Mouse (Mus musculus) spleen, adult 2 months (tissue): Measurements from ENCODE around the gene Dhx40. TPM values are rescaled to one million over a fixed set of nuclear protein-coding genes. Genes with fewer than 3 reads are reported as not detected.
"Not testable (repeated sequence)": the region's sequence is repeated elsewhere in the genome, so short reads cannot be mapped to it uniquely, and the experiment has no call there.

Experiments used
- DNase-seq, 2 experiments: peaks; one replicate each; pipeline versions ENCODE4 v3.0.0 to v3.0.0-alpha.2; 2012 to 2021; ENCODE audit warnings: low spot score in 2 of 2, low read depth in 1 of 2
- H3K27ac ChIP-seq: fragments of 200-500 bp; 2 replicates; pipeline ENCODE4 v1.5.1; 2012; ENCODE audit warnings: low read length, inconsistent platforms; ENCODE audit not compliant: insufficient read depth
- H3K27me3 ChIP-seq: fragments of 200-500 bp; 2 replicates; pipeline ENCODE4 v1.6.1; 2012; ENCODE audit warnings: mild to moderate bottlenecking, moderate library complexity, low read length, inconsistent platforms; ENCODE audit not compliant: control insufficient read depth, insufficient read depth
- H3K36me3 ChIP-seq: fragments of 200-500 bp; 2 replicates; pipeline ENCODE4 v1.6.1; 2012; ENCODE audit warnings: mild to moderate bottlenecking, low read length, inconsistent platforms; ENCODE audit not compliant: control insufficient read depth, insufficient read depth
- H3K4me1 ChIP-seq: fragments of 200-500 bp; 2 replicates; pipeline ENCODE4 v1.6.1; 2011; ENCODE audit warnings: inconsistent platforms; ENCODE audit not compliant: control insufficient read depth, insufficient read depth, insufficient read length
- H3K4me3 ChIP-seq: fragments of 200-500 bp; 2 replicates; pipeline ENCODE4 v1.5.1; 2011; ENCODE audit warnings: mild to moderate bottlenecking, inconsistent platforms; ENCODE audit not compliant: insufficient read depth, insufficient read length; ENCODE audit errors: extremely low read depth
- CTCF ChIP-seq: fragments of 200-500 bp; IDR thresholded peaks from 2 replicates; pipeline ENCODE4 v1.5.1; 2011; ENCODE audit warnings: mild to moderate bottlenecking, inconsistent platforms; ENCODE audit not compliant: insufficient read depth, insufficient read length, insufficient replicate concordance; ENCODE audit errors: extremely low read depth
- POLR2A ChIP-seq: fragments of 200-500 bp; IDR thresholded peaks from 2 replicates; pipeline ENCODE4 v1.6.1; 2011; ENCODE audit warnings: low read depth, low read length, inconsistent platforms
- WGBS: fragments of 180-500 bp; shearing (Covaris S2); methylation state at CpG from one replicate; pipeline ENCODE4 v1.1.7; 2018; 5-methylcytosine and 5-hydroxymethylcytosine counted together
- polyA plus RNA-seq: library from polyadenylated mRNA; depleted of rRNA; stranded (reverse); fragments of >200 nt; gene quantifications from 2 replicates; pipeline ENCODE4 v1.2.3, GENCODE M21; 2012

Dhx40 gene
- polyA plus RNA-seq, 1 experiment, result 2.4 TPM

- no peaks in the 10 kb centered on the region for H3K27me3 ChIP-seq
- no peaks in the 10 kb centered on the region for H3K36me3 ChIP-seq
- peaks cover 17% of the 10 kb centered on the region for H3K4me1 ChIP-seq
- DNase-seq, result peak in 1 of 2 experiments; percentile 29
- no peak overlapping the region for H3K4me3 ChIP-seq
- WGBS, result 82% methylated on average over 7 of the region's 7 CpGs
- 0 out of 2 replicates have a peak overlapping the region, but pooled peaks have one; percentile 17 for H3K27ac ChIP-seq
- TF ChIP-seq CTCF, result no peak
- no peak for TF ChIP-seq POLR2A
Observed at GRCm38 (mm10) chr11:86822531-86822930, 15.0 kb upstream of the Dhx40 start.

DNA sequence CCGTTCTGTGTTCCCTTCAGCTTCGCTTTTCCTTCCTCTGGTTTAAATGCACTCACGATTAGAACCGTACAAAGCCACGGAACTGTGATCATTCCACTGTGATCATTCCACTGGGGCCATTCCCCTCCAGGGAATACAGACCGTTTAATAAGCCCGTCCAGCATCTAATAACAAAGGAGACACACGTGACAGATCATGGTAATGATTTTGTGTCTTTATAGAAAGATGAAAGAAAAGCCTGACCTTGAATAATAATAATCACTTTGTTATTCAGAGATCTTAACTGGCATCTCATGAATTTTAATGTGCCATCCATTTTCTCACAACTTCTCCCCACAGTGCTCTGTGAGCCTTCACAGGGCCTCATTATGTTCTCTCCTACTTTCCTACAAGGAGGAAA is 12.0 kb upstream of the Dhx40 start:
- DNase-seq, result no peak
- no peaks in the 10 kb centered on the region for H3K27me3 ChIP-seq
- no peaks in the 10 kb centered on the region for H3K36me3 ChIP-seq
- TF ChIP-seq POLR2A (no peak), CTCF (no peak)
- H3K4me3 ChIP-seq, result no peak overlapping the region
- H3K27ac ChIP-seq, result no peak overlapping the region
- H3K4me1 ChIP-seq, result peaks cover 13% of the 10 kb centered on the region
- 36% methylated on average over 8 of the region's 8 CpGs for WGBS

DNA sequence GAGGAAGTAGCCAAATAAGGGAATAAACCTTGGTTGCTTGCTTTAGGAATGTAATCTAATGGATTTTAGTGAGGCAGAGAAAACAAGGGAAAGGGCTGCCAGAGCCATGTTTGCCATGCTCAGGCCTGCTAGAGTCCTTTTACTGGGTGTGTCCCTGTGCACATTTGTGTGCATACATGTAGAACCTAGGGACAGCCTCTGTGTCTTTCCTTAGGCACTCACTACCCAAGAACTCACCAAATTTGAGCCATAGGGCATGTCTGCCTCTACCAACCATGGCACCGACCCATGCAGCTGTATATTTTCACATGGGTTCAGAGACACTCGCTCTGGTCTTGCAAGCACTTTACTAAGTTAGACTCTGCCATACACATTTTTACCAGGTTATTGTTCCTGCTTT is 11.4 kb upstream of the Dhx40 start:
- no peak for TF ChIP-seq CTCF
- no peak for TF ChIP-seq POLR2A
- 70% methylated on average over 2 of the region's 2 CpGs for WGBS
- Histone ChIP-seq H3K27me3 (no peaks in the 10 kb centered on the region), H3K27ac (no peak overlapping the region), H3K4me1 (peaks cover 13% of the 10 kb centered on the region), H3K4me3 (no peak overlapping the region), H3K36me3 (no peaks in the 10 kb centered on the region)
- DNase-seq, result no peak

DNA sequence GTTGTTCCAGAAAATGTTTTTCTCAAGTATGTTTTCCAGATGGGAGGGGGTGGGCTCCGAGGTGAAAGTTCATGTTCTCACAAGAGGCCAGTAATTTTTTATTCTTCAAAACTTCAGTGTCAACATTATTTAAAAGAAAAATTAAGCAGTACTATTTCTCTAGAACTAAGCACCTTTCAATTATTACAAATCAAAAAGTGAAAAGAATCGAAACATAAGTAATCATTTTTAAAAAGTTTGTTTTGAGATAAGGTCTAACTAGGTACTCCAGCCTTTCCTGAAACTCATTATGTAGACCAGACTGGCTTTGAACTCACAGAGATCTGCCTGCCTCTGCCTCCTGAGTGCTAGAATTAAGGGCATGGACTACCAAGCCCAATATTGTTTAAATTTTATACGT is 8.7 kb upstream of the Dhx40 start:
- 50% methylated on average over 3 of the region's 3 CpGs for WGBS
- DNase-seq, H3K4me3 ChIP-seq, H3K36me3 ChIP-seq, H3K27me3 ChIP-seq: not testable (repeated sequence)
- Histone ChIP-seq H3K27ac (peak overlapping the region; percentile 81; the same call in 1 of the 2 replicates), H3K4me1 (peaks cover 13% of the 10 kb centered on the region)

GRCm38 (mm10) chr11:86814481-86814880 is 6.9 kb upstream of the Dhx40 start:
- 0% methylated on average over 3 of the region's 11 CpGs for WGBS
- H3K4me1 ChIP-seq, result peaks cover 13% of the 10 kb centered on the region
- not testable (repeated sequence) for DNase-seq, H3K27ac ChIP-seq, H3K4me3 ChIP-seq, H3K27me3 ChIP-seq, H3K36me3 ChIP-seq

- not testable (repeated sequence) for H3K36me3 ChIP-seq, H3K27ac ChIP-seq, H3K4me3 ChIP-seq, DNase-seq, H3K4me1 ChIP-seq, H3K27me3 ChIP-seq
- 57% methylated on average over 6 of the region's 11 CpGs for WGBS
Observed at GRCm38 (mm10) chr11:86813256-86813655, 5.7 kb upstream of the Dhx40 start.

DNA sequence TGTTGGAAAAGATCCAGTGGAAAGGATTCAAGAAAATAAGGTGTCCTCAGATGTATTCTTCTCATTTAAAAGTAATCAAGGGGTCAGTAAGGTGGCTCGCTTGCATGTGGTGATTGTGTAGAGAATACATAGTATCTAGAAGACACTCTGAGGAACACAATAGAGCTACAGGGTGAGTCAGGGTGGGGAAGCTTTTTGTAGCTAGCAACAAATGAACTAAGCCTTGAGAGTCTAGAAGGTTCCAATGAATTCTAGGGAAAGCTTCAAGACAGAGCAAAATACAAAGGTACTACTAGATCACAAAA is 3.7 kb upstream of the Dhx40 start:
- H3K4me3 ChIP-seq, result no peak overlapping the region
- 91% methylated on average over 1 of the region's 1 CpGs for WGBS
- H3K27ac ChIP-seq, result peak overlapping the region; percentile 58; the same call in 1 of the 2 replicates

More for the DNA sequence above, 3.7 kb upstream of the Dhx40 start:
- TF ChIP-seq CTCF (no peak), POLR2A (no peak)
- DNase-seq, result no peak
- Histone ChIP-seq H3K36me3 (peaks cover 4% of the 10 kb centered on the region), H3K27me3 (no peaks in the 10 kb centered on the region), H3K4me1 (peaks cover 3% of the 10 kb centered on the region; the same call in 1 of the 2 replicates)
